Mouse (Mus musculus): ENCODE measurements at regions not wholly inside any gene's neighbourhood (a gene's known extent, or its start where the extent isn't known, plus 50 kb on each side); places are given as distances from the start of the nearest gene placed in this dataset.

DNA sequence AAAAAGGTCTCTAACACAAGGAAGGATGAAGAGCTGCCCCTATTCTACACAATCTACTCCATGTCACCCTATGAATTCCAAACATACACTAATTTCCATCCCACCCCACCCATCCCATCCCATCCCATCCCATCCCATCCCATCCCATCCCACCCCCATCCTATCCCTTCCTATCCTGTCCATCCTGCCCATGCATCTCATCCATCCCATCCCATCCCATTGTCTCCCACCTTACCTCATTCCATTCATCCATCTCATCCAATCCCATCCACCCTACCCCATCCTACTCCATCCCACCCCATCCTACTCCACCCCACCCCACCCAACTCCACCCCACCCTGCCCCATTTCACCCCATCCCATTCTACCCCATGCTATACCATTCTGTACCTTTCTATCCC is 91.9 kb upstream of the Fam92a start:
- no peak for DNase-seq (ENCODE audit: low read depth, low spot score)

DNA sequence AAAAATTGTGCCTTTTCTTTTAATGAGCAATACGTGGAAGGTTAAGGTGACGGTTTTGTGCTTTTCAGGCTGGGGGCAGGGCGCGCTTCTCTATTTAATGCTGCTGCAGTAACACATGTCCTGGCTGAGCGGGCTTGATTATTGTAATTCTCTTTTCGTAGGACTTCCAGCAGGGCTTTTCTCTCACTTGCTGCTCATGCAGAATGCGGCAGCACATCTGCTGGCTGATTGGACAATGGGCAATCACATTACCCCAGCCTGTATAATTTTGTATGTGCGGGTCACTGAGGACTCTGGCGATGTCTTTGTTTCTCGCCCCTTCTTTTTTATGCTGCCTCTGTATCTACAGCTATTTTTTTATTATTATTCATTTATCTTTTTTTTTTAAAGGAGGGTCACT is 91.4 kb upstream of the Fam92a start:
- peak; percentile 33 for DNase-seq (ENCODE audit: low read depth, low spot score)

DNA sequence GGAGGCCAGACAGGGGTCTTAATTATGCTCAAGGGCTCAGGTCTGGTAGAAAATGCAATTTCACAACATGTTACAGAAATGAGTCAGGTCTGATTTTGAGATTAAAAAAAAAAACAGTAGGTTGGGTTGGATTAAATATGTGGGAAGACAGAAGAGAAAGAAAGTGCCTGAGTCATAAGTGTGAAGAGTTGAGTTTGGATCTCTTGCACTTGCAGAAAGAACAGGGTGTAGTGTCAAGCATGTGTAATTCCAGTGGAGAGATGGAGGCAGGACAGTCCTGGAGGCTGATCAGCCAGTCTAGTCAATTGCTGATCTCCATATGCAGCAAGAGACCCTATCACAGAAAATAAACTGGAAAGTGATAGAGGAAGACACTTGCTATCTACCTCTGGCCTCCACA is 76.2 kb upstream of the Fam92a start:
- no peak for DNase-seq (ENCODE audit: low read depth, low spot score)

DNA sequence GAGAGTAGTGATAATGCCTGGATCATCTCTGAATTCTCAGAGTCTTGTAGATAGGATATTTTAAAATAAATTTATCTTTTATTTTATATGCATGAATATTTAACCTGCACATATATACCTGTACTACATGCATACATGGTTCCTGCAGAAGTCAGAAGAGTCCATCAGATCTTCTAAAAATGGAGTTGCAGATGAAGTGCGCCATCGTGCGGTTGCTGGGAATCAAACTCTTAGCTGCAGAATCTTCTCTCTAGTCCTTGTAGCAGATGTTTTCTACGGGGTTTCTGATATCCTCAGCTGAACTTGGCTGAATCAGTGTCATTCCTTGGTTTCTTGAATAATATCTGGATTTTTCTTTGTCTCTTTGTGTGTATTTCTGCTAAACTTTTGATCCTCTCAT is 74.8 kb upstream of the Fam92a start:
- DNase-seq (ENCODE audit: low read depth, low spot score), result no peak

DNA sequence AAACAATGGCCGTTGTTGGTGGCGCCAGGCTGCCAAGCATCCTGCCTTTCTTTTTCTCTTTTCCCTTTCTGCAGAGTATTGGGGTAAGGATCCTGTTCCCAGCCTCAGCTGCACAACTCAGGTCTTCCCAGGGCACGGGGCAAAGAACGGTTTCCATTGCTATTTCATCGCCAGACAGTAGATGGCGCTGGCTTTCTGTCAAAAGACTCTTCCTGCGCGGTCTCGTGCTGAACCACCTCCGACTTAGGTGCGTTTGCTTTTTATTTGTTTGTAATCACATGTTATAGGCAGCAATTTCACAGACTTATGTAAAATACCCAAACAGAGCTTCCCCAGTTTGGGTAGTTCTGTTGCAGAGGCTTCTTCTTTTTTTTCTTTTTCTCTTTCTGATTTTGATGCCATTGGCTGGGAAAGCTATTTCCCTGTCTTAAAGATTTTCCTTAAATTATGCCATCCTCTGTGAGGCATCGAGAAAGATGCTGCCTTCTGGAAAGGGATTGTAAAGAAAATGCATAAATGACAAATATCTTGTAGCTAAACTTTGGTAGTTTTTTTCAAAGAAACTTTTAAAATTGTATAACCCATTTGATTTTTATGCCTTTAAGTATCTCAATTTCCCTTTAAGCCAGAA is 69.2 kb upstream of the Fam92a start:
- DNase-seq (ENCODE audit: low read depth, low spot score), result peak; percentile 72

DNA sequence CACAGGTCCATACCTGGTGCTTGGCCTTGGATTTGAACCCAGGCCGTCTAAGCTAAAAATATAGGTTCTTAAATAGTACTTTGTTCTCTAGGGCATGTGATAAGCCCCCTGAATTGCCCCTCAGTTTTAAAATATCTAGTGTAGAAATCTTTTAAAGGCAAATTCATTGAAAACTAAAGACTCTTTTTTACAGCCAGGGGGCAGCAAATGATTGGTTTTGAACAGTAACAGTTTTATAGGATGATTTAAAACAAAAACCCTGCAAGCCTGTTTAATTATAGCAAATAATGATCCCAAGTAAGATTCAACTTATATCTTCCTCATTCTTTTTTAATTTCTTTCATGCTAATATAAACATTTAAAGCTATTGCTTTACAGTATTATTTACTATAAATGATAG is 58.9 kb upstream of the Fam92a start:
- DNase-seq (ENCODE audit: low read depth, low spot score), result no peak

Measured in mesoderm, embryonic 11.5 days (tissue).